Mouse (Mus musculus): ENCODE results near the gene Reep3. TPM values are rescaled to one million over a fixed set of nuclear protein-coding genes. Genes with fewer than 3 reads are reported as not detected.

Reep3 gene
- polyA plus RNA-seq, 1 experiment: 14.7 TPM

DNA sequence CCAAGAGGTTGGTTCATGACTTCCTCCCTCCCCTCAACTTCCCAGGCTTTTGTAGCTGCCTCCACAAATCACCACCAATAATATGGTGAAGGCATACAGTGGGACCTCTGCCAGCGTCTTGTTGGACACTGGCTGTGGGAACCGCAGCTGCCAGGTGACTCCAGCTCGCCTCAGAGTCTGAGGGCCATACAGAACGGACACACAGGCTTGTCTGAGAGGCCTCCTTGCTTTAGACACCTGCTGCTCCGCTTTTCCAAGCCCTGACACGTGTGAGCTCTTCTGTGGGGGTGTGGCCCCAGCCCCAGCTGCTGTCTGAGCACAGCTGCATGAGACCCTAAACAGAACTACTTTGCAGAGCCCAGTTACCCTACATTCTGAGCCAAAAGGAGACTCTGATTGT lies 77.9 kb downstream of the Reep3 start:
- Histone ChIP-seq H3K79me3 (ENCODE audit: low read depth) (no peaks in the 10 kb centered on the region), H3K79me2 (ENCODE audit: control insufficient read depth, insufficient read depth) (no peaks in the 10 kb centered on the region), H3K4me3 (ENCODE audit: insufficient read depth, poor library complexity, severe bottlenecking) (no peak overlapping the region), H3ac (ENCODE audit: control insufficient read depth, insufficient read length, low read depth) (no peak overlapping the region), H3K27me3 (ENCODE audit: control insufficient read depth, insufficient read depth, insufficient read length) (no peaks in the 10 kb centered on the region), H3K36me3 (ENCODE audit: control insufficient read depth, insufficient read depth) (peaks cover 8% of the 10 kb centered on the region)
- TF ChIP-seq CTCF (IDR thresholded peaks at IDR 0.05; ENCODE audit: control insufficient read depth, insufficient read depth, insufficient read length) (no peak), USF1 (IDR thresholded peaks at IDR 0.05; ENCODE audit: low read depth) (no peak), FOSL1 (IDR thresholded peaks at IDR 0.05; ENCODE audit: insufficient read depth, low read length, poor library complexity, severe bottlenecking) (no peak), MYOG (IDR thresholded peaks at IDR 0.05; ENCODE audit: control insufficient read depth, extremely low read depth, insufficient read length) (no peak), CEBPB (IDR thresholded peaks at IDR 0.05; ENCODE audit: low read depth) (no peak), MAX (IDR thresholded peaks at IDR 0.05) (no peak), MYOD1 (IDR thresholded peaks at IDR 0.05; ENCODE audit: control insufficient read depth, insufficient read length, low read depth) (no peak)

DNA sequence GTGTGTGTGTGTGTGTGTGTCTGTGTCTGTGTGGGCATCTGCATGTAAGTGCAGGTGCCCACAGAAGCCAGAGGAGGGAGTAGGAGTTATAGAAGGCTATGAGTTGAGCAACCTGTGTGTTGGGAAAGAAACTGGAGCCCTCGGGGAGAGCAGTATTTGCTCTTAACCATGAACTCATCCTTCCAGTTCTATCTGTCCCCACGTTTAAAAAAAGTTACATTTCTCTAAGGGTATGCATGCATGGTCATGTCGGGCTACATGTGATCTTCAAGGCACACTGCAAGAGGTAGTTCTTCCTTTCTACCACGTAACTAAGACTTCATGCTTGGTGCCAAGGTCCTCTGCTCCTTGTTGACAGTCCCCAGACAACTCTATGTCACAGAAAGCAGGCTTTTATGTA lies 78.9 kb downstream of the Reep3 start:
- no peaks in the 10 kb centered on the region for H3K27me3 ChIP-seq (ENCODE audit: control insufficient read depth, insufficient read depth, insufficient read length)
- TF ChIP-seq CTCF (IDR thresholded peaks at IDR 0.05; ENCODE audit: control insufficient read depth, insufficient read depth, insufficient read length): no peak
- no peak for TF ChIP-seq MYOD1 (IDR thresholded peaks at IDR 0.05; ENCODE audit: control insufficient read depth, insufficient read length, low read depth)
- no peak for TF ChIP-seq FOSL1 (IDR thresholded peaks at IDR 0.05; ENCODE audit: insufficient read depth, low read length, poor library complexity, severe bottlenecking)
- TF ChIP-seq CEBPB (IDR thresholded peaks at IDR 0.05; ENCODE audit: low read depth): no peak
- TF ChIP-seq USF1 (IDR thresholded peaks at IDR 0.05; ENCODE audit: low read depth): no peak
- TF ChIP-seq MYOG (IDR thresholded peaks at IDR 0.05; ENCODE audit: control insufficient read depth, extremely low read depth, insufficient read length): no peak
- TF ChIP-seq MAX (IDR thresholded peaks at IDR 0.05): no peak
- H3ac ChIP-seq (ENCODE audit: control insufficient read depth, insufficient read length, low read depth): no peak overlapping the region
- H3K36me3 ChIP-seq (ENCODE audit: control insufficient read depth, insufficient read depth): peaks cover 17% of the 10 kb centered on the region
- no peaks in the 10 kb centered on the region for H3K79me2 ChIP-seq (ENCODE audit: control insufficient read depth, insufficient read depth)
- no peak overlapping the region for H3K4me3 ChIP-seq (ENCODE audit: insufficient read depth, poor library complexity, severe bottlenecking)
- H3K79me3 ChIP-seq (ENCODE audit: low read depth): no peaks in the 10 kb centered on the region

DNA sequence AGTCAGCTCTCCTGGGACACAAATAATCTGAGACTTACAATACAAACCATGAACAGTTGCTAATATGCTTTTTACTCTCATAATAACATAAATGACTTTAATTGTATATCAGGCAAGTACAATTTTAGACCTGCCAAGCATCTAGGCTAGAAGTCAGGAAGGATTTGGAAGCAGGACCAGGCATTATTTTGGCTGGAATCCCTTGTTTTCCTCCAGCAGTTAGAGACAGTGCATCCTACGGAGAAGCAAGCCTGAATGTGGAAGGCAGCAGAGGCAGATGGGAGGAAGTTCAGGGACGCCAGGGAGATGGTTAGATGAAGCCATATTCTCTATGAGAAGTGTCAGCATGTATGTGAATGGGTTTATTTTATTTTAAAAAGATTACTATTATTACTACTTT lies 79.4 kb downstream of the Reep3 start:
- TF ChIP-seq MYOG (IDR thresholded peaks at IDR 0.05; ENCODE audit: control insufficient read depth, extremely low read depth, insufficient read length) (no peak), CEBPB (IDR thresholded peaks at IDR 0.05; ENCODE audit: low read depth) (no peak), MYOD1 (IDR thresholded peaks at IDR 0.05; ENCODE audit: control insufficient read depth, insufficient read length, low read depth) (no peak), CTCF (IDR thresholded peaks at IDR 0.05; ENCODE audit: control insufficient read depth, insufficient read depth, insufficient read length) (no peak), USF1 (IDR thresholded peaks at IDR 0.05; ENCODE audit: low read depth) (no peak), MAX (IDR thresholded peaks at IDR 0.05) (no peak), FOSL1 (IDR thresholded peaks at IDR 0.05; ENCODE audit: insufficient read depth, low read length, poor library complexity, severe bottlenecking) (no peak)
- H3ac ChIP-seq (ENCODE audit: control insufficient read depth, insufficient read length, low read depth): peak overlapping the region; percentile 16
- H3K79me3 ChIP-seq (ENCODE audit: low read depth): no peaks in the 10 kb centered on the region
- H3K27me3 ChIP-seq (ENCODE audit: control insufficient read depth, insufficient read depth, insufficient read length): no peaks in the 10 kb centered on the region
- H3K79me2 ChIP-seq (ENCODE audit: control insufficient read depth, insufficient read depth): no peaks in the 10 kb centered on the region
- H3K4me3 ChIP-seq (ENCODE audit: insufficient read depth, poor library complexity, severe bottlenecking): no peak overlapping the region
- H3K36me3 ChIP-seq (ENCODE audit: control insufficient read depth, insufficient read depth): peaks cover 21% of the 10 kb centered on the region

DNA sequence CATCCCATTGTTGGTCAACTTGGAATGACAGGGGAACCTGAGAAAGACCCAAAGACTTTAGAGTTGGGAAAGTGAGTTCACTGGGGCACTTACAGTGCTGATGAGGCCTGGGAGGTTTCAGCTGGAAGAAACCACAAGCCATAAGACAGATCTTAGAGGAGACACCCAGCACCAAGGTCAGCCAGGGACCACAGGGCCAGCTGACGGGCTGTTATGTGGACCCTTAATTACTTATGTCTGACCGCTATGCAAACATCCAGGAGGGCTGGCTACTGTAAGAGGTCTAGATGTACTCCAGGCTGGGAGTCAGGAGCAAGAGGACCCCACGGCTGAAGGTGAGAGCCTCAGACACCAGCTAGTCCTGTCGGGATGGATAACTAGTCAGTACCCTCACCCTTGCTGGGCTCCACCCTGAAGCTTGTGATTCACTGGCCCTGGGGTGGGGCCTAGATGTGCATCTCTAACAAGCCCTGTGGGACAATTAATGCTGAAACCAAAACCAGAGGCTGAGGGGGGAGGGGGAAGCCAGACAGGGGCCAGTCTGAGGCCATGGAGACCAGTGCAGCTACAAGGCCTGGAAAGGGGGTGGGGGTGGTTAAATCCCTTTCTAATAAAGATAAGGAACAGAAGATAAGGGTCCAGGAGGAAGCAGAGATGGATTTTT lies 80.0 kb downstream of the Reep3 start:
- H3ac ChIP-seq (ENCODE audit: control insufficient read depth, insufficient read length, low read depth): peak overlapping the region; percentile 35
- H3K79me2 ChIP-seq (ENCODE audit: control insufficient read depth, insufficient read depth): no peaks in the 10 kb centered on the region
- no peak overlapping the region for H3K4me3 ChIP-seq (ENCODE audit: insufficient read depth, poor library complexity, severe bottlenecking)
- TF ChIP-seq CEBPB (IDR thresholded peaks at IDR 0.05; ENCODE audit: low read depth): no peak
- TF ChIP-seq MYOD1 (IDR thresholded peaks at IDR 0.05; ENCODE audit: control insufficient read depth, insufficient read length, low read depth): peak; percentile 72
- H3K79me3 ChIP-seq (ENCODE audit: low read depth): no peaks in the 10 kb centered on the region
- no peaks in the 10 kb centered on the region for H3K27me3 ChIP-seq (ENCODE audit: control insufficient read depth, insufficient read depth, insufficient read length)
- H3K36me3 ChIP-seq (ENCODE audit: control insufficient read depth, insufficient read depth): peaks cover 20% of the 10 kb centered on the region

DNA sequence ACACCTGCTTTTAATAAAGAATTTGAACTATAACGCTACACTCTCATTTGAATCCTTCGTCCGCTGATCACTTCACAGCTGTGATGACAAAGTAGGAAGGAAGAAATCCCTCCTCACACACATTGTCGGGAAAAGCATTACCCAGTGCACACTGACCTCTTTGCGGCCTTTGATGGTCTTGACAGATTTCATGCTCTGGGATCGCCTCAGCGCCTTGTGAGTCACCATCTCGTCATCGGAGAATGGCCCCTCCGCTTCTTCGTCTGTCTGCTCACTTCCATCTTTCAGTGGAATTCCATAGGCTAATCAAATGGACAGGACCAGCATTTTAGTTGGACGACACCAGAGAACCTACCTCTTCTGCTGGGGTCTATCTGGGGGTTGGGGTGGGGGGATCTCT lies 82.0 kb downstream of the Reep3 start:
- H3K79me2 ChIP-seq (ENCODE audit: control insufficient read depth, insufficient read depth): no peaks in the 10 kb centered on the region

DNA sequence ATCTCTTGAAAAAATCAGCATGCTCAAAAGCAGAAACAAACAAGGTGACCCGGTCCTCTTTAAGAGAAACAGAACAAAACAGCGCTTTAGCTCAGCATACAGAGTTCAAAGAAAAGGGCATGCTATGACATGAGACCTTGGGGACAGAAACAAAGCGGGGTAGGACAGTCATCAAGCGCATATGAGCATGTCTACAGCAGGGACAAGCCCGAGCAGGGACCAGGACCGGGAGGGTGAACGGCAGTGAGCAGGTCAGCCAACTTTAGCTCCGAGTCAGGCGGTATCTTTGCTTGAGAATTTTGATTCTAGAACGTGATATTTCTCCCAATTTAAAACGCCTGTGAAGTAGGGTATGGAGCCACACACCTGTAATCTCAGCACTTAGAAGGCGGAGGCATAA lies 86.2 kb downstream of the Reep3 start:
- no peak for TF ChIP-seq CEBPB (IDR thresholded peaks at IDR 0.05; ENCODE audit: low read depth)
- TF ChIP-seq MYOG (IDR thresholded peaks at IDR 0.05; ENCODE audit: control insufficient read depth, extremely low read depth, insufficient read length): no peak
- TF ChIP-seq CTCF (IDR thresholded peaks at IDR 0.05; ENCODE audit: control insufficient read depth, insufficient read depth, insufficient read length): no peak
- TF ChIP-seq MAX (IDR thresholded peaks at IDR 0.05): no peak
- TF ChIP-seq MYOD1 (IDR thresholded peaks at IDR 0.05; ENCODE audit: control insufficient read depth, insufficient read length, low read depth): no peak
- TF ChIP-seq USF1 (IDR thresholded peaks at IDR 0.05; ENCODE audit: low read depth): no peak
- Histone ChIP-seq H3K4me3 (ENCODE audit: insufficient read depth, poor library complexity, severe bottlenecking) (no peak overlapping the region), H3K27me3 (ENCODE audit: control insufficient read depth, insufficient read depth, insufficient read length) (no peaks in the 10 kb centered on the region), H3K79me3 (ENCODE audit: low read depth) (no peaks in the 10 kb centered on the region), H3K79me2 (ENCODE audit: control insufficient read depth, insufficient read depth) (no peaks in the 10 kb centered on the region), H3ac (ENCODE audit: control insufficient read depth, insufficient read length, low read depth) (no peak overlapping the region), H3K36me3 (ENCODE audit: control insufficient read depth, insufficient read depth) (peaks cover 16% of the 10 kb centered on the region)

More for the DNA sequence above, 82.0 kb downstream of the Reep3 start:
- TF ChIP-seq MYOD1 (IDR thresholded peaks at IDR 0.05; ENCODE audit: control insufficient read depth, insufficient read length, low read depth) (peak; percentile 77), CTCF (IDR thresholded peaks at IDR 0.05; ENCODE audit: control insufficient read depth, insufficient read depth, insufficient read length) (no peak), MAX (IDR thresholded peaks at IDR 0.05) (peak; percentile 85), FOSL1 (IDR thresholded peaks at IDR 0.05; ENCODE audit: insufficient read depth, low read length, poor library complexity, severe bottlenecking) (peak; percentile 100), USF1 (IDR thresholded peaks at IDR 0.05; ENCODE audit: low read depth) (no peak), CEBPB (IDR thresholded peaks at IDR 0.05; ENCODE audit: low read depth) (no peak), MYOG (IDR thresholded peaks at IDR 0.05; ENCODE audit: control insufficient read depth, extremely low read depth, insufficient read length) (no peak)
- Histone ChIP-seq H3K36me3 (ENCODE audit: control insufficient read depth, insufficient read depth) (peaks cover 16% of the 10 kb centered on the region), H3K27me3 (ENCODE audit: control insufficient read depth, insufficient read depth, insufficient read length) (no peaks in the 10 kb centered on the region), H3K4me3 (ENCODE audit: insufficient read depth, poor library complexity, severe bottlenecking) (no peak overlapping the region), H3ac (ENCODE audit: control insufficient read depth, insufficient read length, low read depth) (no peak overlapping the region), H3K79me3 (ENCODE audit: low read depth) (no peaks in the 10 kb centered on the region)
